Mouse (Mus musculus): ENCODE data around the gene Brca2. TPM values are rescaled to one million over a fixed set of nuclear protein-coding genes. Genes with fewer than 3 reads are reported as not detected.

Gene Brca2
- polyA plus RNA-seq, 1 experiment from 2014 or later = 19.2 TPM

GRCm38 (mm10) chr5:150519551-150519950 is 2.9 kb upstream of the Brca2 start:
- Histone ChIP-seq H3K4me3 (no peak overlapping the region), H3K9ac (no peak overlapping the region), H3K4me1 (peaks cover 3% of the 10 kb centered on the region; the same call in 1 of the 2 replicates), H3K27ac (no peak overlapping the region), H3K9me3 (no peaks in the 10 kb centered on the region), H3K36me3 (no peaks in the 10 kb centered on the region), H3K4me2 (replicated peaks) (no peak overlapping the region), H3K27me3 (replicated peaks) (no peaks in the 10 kb centered on the region)
- 87% methylated on average over 1 of the region's 1 CpGs for WGBS
- ATAC-seq (ENCODE audit: low FRiP score, low read depth) = no peak

GRCm38 (mm10) chr5:150522867-150523234 is 421 bp downstream of the Brca2 start:
- Histone ChIP-seq H3K27me3 (replicated peaks) (no peaks in the 10 kb centered on the region), H3K9ac (peak overlapping the region; percentile 84), H3K9me3 (no peaks in the 10 kb centered on the region), H3K4me2 (replicated peaks) (peak overlapping the region; percentile 54), H3K27ac (no peak overlapping the region), H3K4me1 (peaks cover 3% of the 10 kb centered on the region; the same call in 1 of the 2 replicates), H3K4me3 (peak overlapping the region; percentile 80), H3K36me3 (no peaks in the 10 kb centered on the region)
- 11% methylated on average over 11 of the region's 11 CpGs for WGBS
- ATAC-seq (ENCODE audit: low FRiP score, low read depth) = no peak

- Histone ChIP-seq H3K27me3 (replicated peaks) (no peaks in the 10 kb centered on the region), H3K27ac (no peak overlapping the region), H3K36me3 (0 out of 2 replicates have a peak, but pooled peaks cover 3% of the 10 kb centered on the region), H3K4me3 (no peak overlapping the region), H3K9me3 (no peaks in the 10 kb centered on the region), H3K9ac (no peak overlapping the region), H3K4me2 (replicated peaks) (no peak overlapping the region), H3K4me1 (peaks cover 3% of the 10 kb centered on the region; the same call in 1 of the 2 replicates)
- WGBS = 91% methylated on average over 2 of the region's 2 CpGs
- ATAC-seq (ENCODE audit: low FRiP score, low read depth) = no peak
Observed at GRCm38 (mm10) chr5:150525239-150525638, 2.8 kb downstream of the Brca2 start.

GRCm38 (mm10) chr5:150541302-150541701 is 18.9 kb downstream of the Brca2 start:
- Histone ChIP-seq H3K9ac (no peak overlapping the region), H3K36me3 (peaks cover 35% of the 10 kb centered on the region), H3K4me3 (no peak overlapping the region), H3K4me1 (no peaks in the 10 kb centered on the region), H3K4me2 (replicated peaks) (no peak overlapping the region), H3K27me3 (replicated peaks) (no peaks in the 10 kb centered on the region), H3K9me3 (no peaks in the 10 kb centered on the region), H3K27ac (no peak overlapping the region)
- no peak for ATAC-seq (ENCODE audit: low FRiP score, low read depth)
- WGBS = 98% methylated on average over 1 of the region's 1 CpGs

- H3K9ac ChIP-seq = no peak overlapping the region
- H3K27ac ChIP-seq = no peak overlapping the region
- no peak overlapping the region for H3K4me2 ChIP-seq (replicated peaks)
- H3K36me3 ChIP-seq = peaks cover 20% of the 10 kb centered on the region
- no peaks in the 10 kb centered on the region for H3K27me3 ChIP-seq (replicated peaks)
- no peaks in the 10 kb centered on the region for H3K4me1 ChIP-seq
- ATAC-seq (ENCODE audit: low FRiP score, low read depth) = no peak
- WGBS = 92% methylated on average over 2 of the region's 2 CpGs
- H3K4me3 ChIP-seq = no peak overlapping the region
- no peaks in the 10 kb centered on the region for H3K9me3 ChIP-seq
Observed at GRCm38 (mm10) chr5:150543184-150543583, 20.8 kb downstream of the Brca2 start.

- H3K27me3 ChIP-seq (replicated peaks) = no peaks in the 10 kb centered on the region
- no peak overlapping the region for H3K4me3 ChIP-seq
- H3K4me2 ChIP-seq (replicated peaks) = no peak overlapping the region
- H3K4me1 ChIP-seq = no peaks in the 10 kb centered on the region
- H3K9me3 ChIP-seq = no peaks in the 10 kb centered on the region
- H3K36me3 ChIP-seq = peaks cover 23% of the 10 kb centered on the region
- ATAC-seq (ENCODE audit: low FRiP score, low read depth) = no peak
- H3K27ac ChIP-seq = no peak overlapping the region
- whole genome bisulfite sequencing = 80% methylated on average over 3 of the region's 3 CpGs
- no peak overlapping the region for H3K9ac ChIP-seq
Observed at GRCm38 (mm10) chr5:150551637-150552036, 29.2 kb downstream of the Brca2 start.

GRCm38 (mm10) chr5:150559519-150560103 is 37.2 kb downstream of the Brca2 start:
- H3K4me1 ChIP-seq = no peaks in the 10 kb centered on the region
- no peak overlapping the region for H3K4me2 ChIP-seq (replicated peaks)
- H3K9ac ChIP-seq = no peak overlapping the region
- 94% methylated on average over 6 of the region's 6 CpGs for WGBS
- H3K27ac ChIP-seq = no peak overlapping the region
- no peak overlapping the region for H3K4me3 ChIP-seq
- no peaks in the 10 kb centered on the region for H3K9me3 ChIP-seq
- peaks cover 15% of the 10 kb centered on the region; the same call in 1 of the 2 replicates for H3K36me3 ChIP-seq
- no peaks in the 10 kb centered on the region for H3K27me3 ChIP-seq (replicated peaks)
- no peak for ATAC-seq (ENCODE audit: low FRiP score, low read depth)

GRCm38 (mm10) chr5:150560851-150561250 is 38.4 kb downstream of the Brca2 start:
- Histone ChIP-seq H3K4me3 (no peak overlapping the region), H3K9me3 (no peaks in the 10 kb centered on the region), H3K9ac (no peak overlapping the region), H3K36me3 (peaks cover 14% of the 10 kb centered on the region; the same call in 1 of the 2 replicates), H3K27me3 (replicated peaks) (no peaks in the 10 kb centered on the region), H3K27ac (no peak overlapping the region), H3K4me2 (replicated peaks) (no peak overlapping the region), H3K4me1 (no peaks in the 10 kb centered on the region)
- 95% methylated on average over 5 of the region's 5 CpGs for WGBS
- ATAC-seq (ENCODE audit: low FRiP score, low read depth) = no peak

- H3K36me3 ChIP-seq = peaks cover 14% of the 10 kb centered on the region; the same call in 1 of the 2 replicates
Observed at GRCm38 (mm10) chr5:150561376-150561775, 38.9 kb downstream of the Brca2 start.

GRCm38 (mm10) chr5:150561783-150562182 is 39.4 kb downstream of the Brca2 start:
- no peak overlapping the region for H3K4me3 ChIP-seq
- WGBS = 95% methylated on average over 5 of the region's 5 CpGs
- no peaks in the 10 kb centered on the region for H3K4me1 ChIP-seq
- no peak overlapping the region for H3K27ac ChIP-seq
- no peaks in the 10 kb centered on the region for H3K9me3 ChIP-seq
- H3K27me3 ChIP-seq (replicated peaks) = no peaks in the 10 kb centered on the region
- peaks cover 14% of the 10 kb centered on the region; the same call in 1 of the 2 replicates for H3K36me3 ChIP-seq
- H3K4me2 ChIP-seq (replicated peaks) = no peak overlapping the region
- no peak for ATAC-seq (ENCODE audit: low FRiP score, low read depth)
- no peak overlapping the region for H3K9ac ChIP-seq

More at GRCm38 (mm10) chr5:150561376-150561775, 38.9 kb downstream of the Brca2 start:
- Histone ChIP-seq H3K4me3 (no peak overlapping the region), H3K4me1 (no peaks in the 10 kb centered on the region), H3K27me3 (replicated peaks) (no peaks in the 10 kb centered on the region), H3K9me3 (no peaks in the 10 kb centered on the region), H3K27ac (no peak overlapping the region), H3K9ac (no peak overlapping the region), H3K4me2 (replicated peaks) (no peak overlapping the region)
- no peak for ATAC-seq (ENCODE audit: low FRiP score, low read depth)

GRCm38 (mm10) chr5:150564426-150564825 is 42.0 kb downstream of the Brca2 start:
- ATAC-seq (ENCODE audit: low FRiP score, low read depth) = no peak
- no peaks in the 10 kb centered on the region for H3K27me3 ChIP-seq (replicated peaks)
- H3K9me3 ChIP-seq = no peaks in the 10 kb centered on the region
- H3K4me1 ChIP-seq = no peaks in the 10 kb centered on the region
- no peak overlapping the region for H3K4me3 ChIP-seq
- H3K36me3 ChIP-seq = peaks cover 25% of the 10 kb centered on the region
- H3K9ac ChIP-seq = no peak overlapping the region
- H3K27ac ChIP-seq = no peak overlapping the region
- 95% methylated on average over 6 of the region's 6 CpGs for whole genome bisulfite sequencing
- no peak overlapping the region for H3K4me2 ChIP-seq (replicated peaks)

- 60% methylated on average over 3 of the region's 3 CpGs for WGBS
- no peak for ATAC-seq (ENCODE audit: low FRiP score, low read depth)
Observed at GRCm38 (mm10) chr5:150566226-150566625, 43.8 kb downstream of the Brca2 start.

GRCm38 (mm10) chr5:150566971-150567370 is 44.5 kb downstream of the Brca2 start:
- Histone ChIP-seq H3K36me3 (peaks cover 29% of the 10 kb centered on the region), H3K4me2 (replicated peaks) (no peak overlapping the region), H3K4me1 (no peaks in the 10 kb centered on the region), H3K9ac (no peak overlapping the region), H3K27ac (no peak overlapping the region), H3K4me3 (no peak overlapping the region), H3K9me3 (no peaks in the 10 kb centered on the region), H3K27me3 (replicated peaks) (no peaks in the 10 kb centered on the region)
- 91% methylated on average over 5 of the region's 5 CpGs for WGBS
- no peak for ATAC-seq (ENCODE audit: low FRiP score, low read depth)

More at GRCm38 (mm10) chr5:150566226-150566625, 43.8 kb downstream of the Brca2 start:
- Histone ChIP-seq H3K27me3 (replicated peaks) (no peaks in the 10 kb centered on the region), H3K36me3 (peaks cover 27% of the 10 kb centered on the region), H3K4me3 (no peak overlapping the region), H3K4me1 (no peaks in the 10 kb centered on the region), H3K9me3 (no peaks in the 10 kb centered on the region), H3K4me2 (replicated peaks) (no peak overlapping the region), H3K9ac (no peak overlapping the region), H3K27ac (no peak overlapping the region)

Data from neural tube, embryonic 12.5 days (tissue).